Mouse (Mus musculus) E14TG2a.4 (cell line): ENCODE data around the gene Psmd2.
A peak's percentile ranks its signal among the peaks of the same experiment; 100 is the strongest.

Experiments used
- H3K27me3 ChIP-seq: 2 replicates; pipeline ENCODE4 v1.6.1; 2014; ENCODE audit warnings: low read length, control low read depth; ENCODE audit not compliant: insufficient read depth
- H3K36me3 ChIP-seq: 2 replicates; pipeline ENCODE4 v1.6.1; 2014; ENCODE audit warnings: low read length, control low read depth; ENCODE audit not compliant: insufficient read depth
- H3K4me1 ChIP-seq: replicated peaks from 2 replicates; pipeline ENCODE4 v1.6.1; 2014; ENCODE audit warnings: low read depth, low read length, control low read depth
- H3K4me3 ChIP-seq: replicated peaks from 2 replicates; pipeline ENCODE4 v1.5.1; 2014; ENCODE audit warnings: mild to moderate bottlenecking, low read length
- H3K9me3 ChIP-seq: 2 replicates; pipeline ENCODE4 v1.6.1; 2014; ENCODE audit warnings: low read length, control low read depth
- CTCF ChIP-seq: conservative IDR thresholded peaks from 2 replicates; pipeline ENCODE4 v1.5.1; 2014; ENCODE audit warnings: low read length
- NANOG ChIP-seq: IDR thresholded peaks from 2 replicates; pipeline ENCODE4 v1.6.1; 2014; ENCODE audit warnings: borderline replicate concordance, low read length, mixed read lengths
- POU5F1 ChIP-seq: IDR thresholded peaks from 2 replicates; pipeline ENCODE4 v1.6.1; 2014; ENCODE audit warnings: low read length, borderline replicate concordance

The Psmd2 gene

DNA sequence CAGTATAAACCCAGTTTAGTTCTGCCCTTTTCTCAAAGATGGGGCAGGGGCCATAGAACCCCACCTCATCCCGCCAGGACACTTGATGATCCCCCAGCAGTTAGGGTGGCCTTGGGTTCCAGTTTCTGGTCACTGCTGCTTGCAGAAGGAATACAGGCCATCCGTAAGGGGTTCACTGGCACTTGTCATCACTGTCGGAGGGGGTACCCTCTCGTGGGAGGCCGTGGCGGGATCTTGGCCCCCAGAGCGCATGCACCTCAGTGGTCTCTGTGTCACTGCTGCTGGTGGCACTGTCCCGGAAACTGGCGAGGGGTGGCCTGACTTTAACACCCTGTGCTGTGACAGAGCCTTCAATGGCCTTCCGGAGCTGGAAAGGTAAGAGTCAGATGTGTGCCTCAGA lies 51.6 kb downstream of the Psmd2 start:
- no peak overlapping the region; the same call in 1 of the 2 replicates for H3K4me3 ChIP-seq
- H3K9me3 ChIP-seq, result no peaks in the 10 kb centered on the region
- no peaks in the 10 kb centered on the region for H3K27me3 ChIP-seq
- H3K4me1 ChIP-seq, result peaks cover 89% of the 10 kb centered on the region
- peaks cover 62% of the 10 kb centered on the region for H3K36me3 ChIP-seq
- TF ChIP-seq NANOG (no peak), POU5F1 (no peak), CTCF (no peak)

DNA sequence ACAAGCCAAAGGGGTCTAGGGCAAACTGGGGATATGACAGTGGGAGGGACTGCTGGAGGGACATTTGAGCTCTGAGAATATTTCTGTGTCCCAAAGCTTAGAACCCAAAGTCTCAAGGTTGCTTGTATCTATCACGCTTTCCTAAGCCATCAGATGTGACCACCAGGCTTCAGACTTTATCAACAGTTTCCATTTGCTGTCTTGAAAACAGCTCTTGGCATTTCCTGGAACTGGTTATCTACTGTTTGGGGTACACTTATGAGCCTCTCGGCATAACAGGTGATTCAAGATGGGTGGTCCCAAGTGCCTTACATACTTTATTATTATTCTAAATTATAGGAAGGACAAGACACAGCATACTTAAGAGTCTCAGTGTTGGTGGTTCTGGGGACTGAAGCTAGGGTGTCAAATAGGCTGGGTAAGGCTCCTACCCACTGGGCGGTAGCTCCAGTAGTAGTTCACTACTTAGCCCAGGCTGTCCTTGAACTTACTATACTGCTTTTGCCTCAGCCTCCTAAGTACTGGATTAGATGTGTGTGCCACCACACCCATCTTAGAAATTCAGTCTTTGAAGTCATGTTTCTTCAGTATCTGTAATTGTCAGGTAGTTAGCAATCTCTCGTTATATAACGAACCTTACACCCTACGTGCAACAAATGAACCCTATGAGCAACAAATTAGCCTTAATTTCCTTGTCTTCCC lies 52.4 kb downstream of the Psmd2 start:
- no peaks in the 10 kb centered on the region for H3K9me3 ChIP-seq
- no peak overlapping the region for H3K4me3 ChIP-seq
- peaks cover 69% of the 10 kb centered on the region for H3K36me3 ChIP-seq
- H3K27me3 ChIP-seq, result no peaks in the 10 kb centered on the region
- H3K4me1 ChIP-seq, result peaks cover 97% of the 10 kb centered on the region
- TF ChIP-seq NANOG (no peak), POU5F1 (no peak), CTCF (no peak)

DNA sequence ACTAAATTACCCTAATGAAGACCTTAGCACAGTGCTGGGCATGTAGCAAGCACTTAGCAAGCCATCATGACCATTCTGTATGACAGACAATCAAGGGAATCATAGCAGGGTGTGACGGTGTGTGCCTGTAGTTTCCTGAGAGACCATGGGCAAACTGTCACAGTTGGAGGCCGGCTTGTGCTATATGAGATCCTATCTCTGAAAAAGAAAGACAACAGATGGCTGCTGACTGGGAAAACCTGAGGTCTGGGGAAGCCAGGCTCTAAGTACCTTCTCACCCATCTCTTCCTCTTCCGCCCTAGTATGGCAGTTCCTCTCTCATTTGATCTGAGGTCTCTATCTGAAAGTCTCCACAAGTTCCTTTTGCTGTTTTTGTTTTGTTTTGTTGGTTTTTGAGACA lies 54.3 kb downstream of the Psmd2 start:
- H3K4me3 ChIP-seq, result no peak overlapping the region

DNA sequence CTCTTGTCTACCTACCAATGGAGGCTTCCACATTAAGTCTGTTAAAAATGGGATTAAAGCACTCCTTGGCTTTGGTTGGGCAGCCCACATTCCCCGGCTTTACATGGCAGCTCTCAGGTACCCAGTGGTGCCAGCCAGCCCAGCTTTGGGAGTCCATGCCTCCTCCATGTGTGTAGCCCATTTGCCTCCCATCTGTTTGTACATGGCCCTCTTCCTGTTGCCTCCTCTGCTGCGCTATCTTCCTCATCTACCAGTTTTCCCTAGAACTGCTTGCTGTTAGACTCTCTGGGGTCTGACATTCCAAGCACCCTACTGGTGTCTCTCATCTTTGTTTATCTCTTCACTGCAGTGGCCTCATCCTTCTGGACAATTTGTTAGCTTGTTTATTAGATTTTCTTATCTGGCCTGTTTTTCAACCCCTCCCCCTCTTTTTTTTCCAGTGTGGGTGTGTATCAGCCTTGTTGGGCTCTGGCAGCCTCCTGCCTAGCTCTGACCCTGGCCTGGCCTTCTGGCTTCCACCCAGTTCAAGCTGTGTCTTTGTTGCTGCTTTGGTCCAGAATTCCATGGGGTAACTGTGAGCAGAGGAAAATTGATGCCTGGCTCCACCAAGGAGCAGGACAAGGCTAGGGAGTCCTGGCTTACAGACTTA lies 55.1 kb downstream of the Psmd2 start:
- TF ChIP-seq NANOG (no peak), POU5F1 (no peak), CTCF (no peak)
- peak overlapping the region; percentile 13 for H3K4me3 ChIP-seq
- peaks cover 24% of the 10 kb centered on the region for H3K9me3 ChIP-seq
- H3K4me1 ChIP-seq, result peaks cover 85% of the 10 kb centered on the region
- peaks cover 90% of the 10 kb centered on the region for H3K36me3 ChIP-seq
- no peaks in the 10 kb centered on the region for H3K27me3 ChIP-seq

More for the DNA sequence above, 54.3 kb downstream of the Psmd2 start:
- Histone ChIP-seq H3K4me1 (peaks cover 91% of the 10 kb centered on the region), H3K9me3 (peaks cover 16% of the 10 kb centered on the region), H3K27me3 (no peaks in the 10 kb centered on the region), H3K36me3 (peaks cover 82% of the 10 kb centered on the region)
- TF ChIP-seq POU5F1 (no peak), CTCF (no peak), NANOG (no peak)

DNA sequence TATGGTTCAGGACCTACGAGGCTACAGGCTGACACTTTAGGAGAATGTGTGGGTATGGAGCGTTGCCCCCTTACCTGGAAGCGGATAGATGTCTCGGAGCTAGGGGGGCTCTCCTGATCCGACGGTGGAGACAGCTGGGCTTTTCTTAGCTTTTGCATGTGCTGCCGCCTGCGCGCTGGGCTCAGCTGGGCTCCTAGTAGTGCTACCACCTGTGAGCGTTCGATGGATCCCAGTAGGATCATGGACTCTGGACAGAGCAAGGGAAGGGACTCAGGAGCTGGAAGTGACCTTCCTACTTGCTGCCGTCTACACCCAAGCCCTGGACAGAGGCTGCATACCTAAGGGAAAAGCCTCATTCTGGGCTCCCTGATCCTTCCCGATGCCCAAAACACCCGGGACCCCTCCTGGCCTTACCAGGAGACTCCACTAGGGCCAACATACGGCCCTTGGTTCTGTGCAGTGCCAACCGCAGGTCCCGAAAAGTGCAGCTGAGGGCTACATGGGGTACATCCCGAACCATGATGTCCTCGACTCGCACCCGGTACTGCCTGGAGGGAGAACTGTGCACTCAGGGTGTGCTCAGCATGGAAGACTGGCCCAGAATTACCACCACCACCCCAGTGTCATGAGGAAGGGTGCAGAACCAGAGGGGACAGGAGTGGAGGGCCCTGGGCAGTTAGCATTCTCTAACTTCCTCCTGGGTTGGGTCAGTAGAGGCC lies 56.9 kb downstream of the Psmd2 start:
- Histone ChIP-seq H3K4me1 (peaks cover 85% of the 10 kb centered on the region), H3K36me3 (peaks cover 100% of the 10 kb centered on the region), H3K27me3 (no peaks in the 10 kb centered on the region), H3K4me3 (0 out of 2 replicates have a peak overlapping the region, but pooled peaks have one; percentile 13), H3K9me3 (peaks cover 32% of the 10 kb centered on the region)
- TF ChIP-seq POU5F1, result no peak
- TF ChIP-seq NANOG, result no peak
- no peak for TF ChIP-seq CTCF

DNA sequence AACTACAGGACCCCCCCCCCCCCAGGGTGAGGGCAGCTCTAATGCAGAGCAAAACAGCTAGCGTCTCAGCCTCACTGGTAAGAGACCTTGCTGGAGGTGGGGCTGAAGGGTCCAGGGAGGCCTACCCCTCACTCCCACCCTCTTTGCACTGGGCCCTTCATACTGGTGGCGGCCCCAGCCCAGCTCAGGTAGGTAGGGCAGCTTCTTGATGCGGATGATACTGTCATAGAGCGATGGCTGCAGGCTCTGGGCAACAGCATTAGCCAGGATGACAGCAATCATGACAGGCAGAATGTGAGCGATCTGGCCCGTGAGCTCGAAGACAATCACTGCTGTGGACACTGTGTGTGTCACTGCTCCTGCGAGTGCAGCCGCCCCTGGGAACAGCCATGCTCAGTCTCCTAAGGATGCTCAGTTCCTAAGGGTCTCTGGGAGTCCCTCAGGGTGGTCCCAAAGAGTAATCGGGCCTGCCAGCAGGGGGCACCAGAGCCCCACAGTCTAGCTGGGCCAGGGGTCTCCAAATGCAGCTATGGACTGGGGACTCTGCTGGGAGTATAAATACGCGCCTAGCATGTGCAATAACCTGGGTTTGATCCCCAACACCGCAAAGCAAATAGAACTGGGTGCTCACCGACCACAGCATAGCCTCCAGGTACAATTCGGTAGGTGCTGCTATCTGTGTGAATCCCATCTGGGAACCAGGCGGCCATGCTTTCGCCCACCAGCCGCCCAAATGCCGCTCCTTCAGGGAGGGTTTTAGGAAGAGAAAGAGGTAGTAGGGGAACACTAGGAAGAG lies 57.7 kb downstream of the Psmd2 start:
- Histone ChIP-seq H3K27me3 (no peaks in the 10 kb centered on the region), H3K9me3 (peaks cover 32% of the 10 kb centered on the region), H3K4me3 (no peak overlapping the region), H3K36me3 (peaks cover 98% of the 10 kb centered on the region), H3K4me1 (peaks cover 85% of the 10 kb centered on the region)
- no peak for TF ChIP-seq NANOG
- TF ChIP-seq CTCF, result peak; percentile 63
- TF ChIP-seq POU5F1, result no peak

DNA sequence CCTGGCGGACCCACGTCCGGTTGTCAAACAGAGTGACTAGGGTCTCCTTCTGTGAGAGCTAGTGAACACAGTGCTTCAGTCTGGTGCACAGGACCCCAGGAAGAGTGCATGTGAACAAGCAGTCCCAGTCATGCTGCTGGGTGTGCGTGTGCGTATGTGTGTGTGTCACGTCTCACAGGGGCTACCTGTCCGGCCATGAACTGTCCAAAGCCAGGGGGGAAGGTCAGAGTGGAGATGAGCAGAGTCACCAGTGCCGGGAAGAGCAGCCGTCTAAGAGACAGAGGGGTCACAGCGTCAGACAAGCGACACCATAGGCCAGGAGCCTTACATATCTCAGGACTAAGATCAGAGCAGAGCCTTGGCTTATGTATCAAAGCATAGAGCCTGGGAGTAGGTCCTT lies 58.9 kb downstream of the Psmd2 start:
- Histone ChIP-seq H3K4me1 (peaks cover 85% of the 10 kb centered on the region), H3K36me3 (peaks cover 85% of the 10 kb centered on the region), H3K4me3 (no peak overlapping the region), H3K27me3 (no peaks in the 10 kb centered on the region), H3K9me3 (peaks cover 32% of the 10 kb centered on the region)
- TF ChIP-seq NANOG (no peak), POU5F1 (no peak), CTCF (no peak)

DNA sequence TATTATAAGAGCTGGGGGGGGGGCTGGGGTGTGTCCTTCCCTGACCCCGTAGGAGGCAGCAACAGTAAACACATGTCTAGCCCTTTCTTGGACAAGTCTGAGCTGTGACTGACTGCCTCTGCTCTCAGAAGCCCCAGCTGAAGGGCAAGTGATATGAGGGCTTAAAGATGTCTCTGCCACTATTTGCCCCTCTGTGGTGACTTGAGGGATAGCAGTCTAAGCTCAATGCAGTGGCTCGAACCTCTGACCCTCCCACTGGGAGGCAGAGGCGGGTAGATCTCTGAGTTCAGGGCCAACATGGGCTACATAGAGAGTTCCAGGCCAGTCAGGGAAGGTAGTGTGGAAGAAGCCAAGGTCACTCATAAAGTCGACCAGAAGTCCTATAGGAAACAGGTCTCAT lies 59.4 kb downstream of the Psmd2 start:
- Histone ChIP-seq H3K27me3 (no peaks in the 10 kb centered on the region), H3K36me3 (peaks cover 81% of the 10 kb centered on the region), H3K9me3 (peaks cover 32% of the 10 kb centered on the region), H3K4me3 (no peak overlapping the region), H3K4me1 (peaks cover 84% of the 10 kb centered on the region)
- TF ChIP-seq CTCF (no peak), NANOG (no peak), POU5F1 (no peak)
